Mouse (Mus musculus): ENCODE data around the gene Cdh12. TPM values are rescaled to one million over a fixed set of nuclear protein-coding genes. Genes with fewer than 3 reads are reported as not detected.

The Cdh12 gene
- total and polyA plus RNA-seq, 3 experiments = 0.13 to 0.16 TPM; not detected in 1

GRCm38 (mm10) chr15:20835887-20836286, 386.8 kb downstream of the Cdh12 start:
- H3K4me1 ChIP-seq (ENCODE audit: control insufficient read depth in 1 of 2, insufficient read depth in 2 of 2) = no peaks in the 10 kb centered on the region
- no peak for DNase-seq (ENCODE audit: extremely low read depth)
- no peak overlapping the region for H3K27ac ChIP-seq (ENCODE audit: insufficient read depth, low read depth)
- in situ Hi-C loops (cut with MboI; ENCODE audit: low pct_ligation_motif_present, low pct_unique_long_range_greater_than_20kb, low sequenced_read_pairs) = no loop called here
- dilution Hi-C loops (cut with MboI; ENCODE audit: extremely low pct_ligation_motif_present, extremely low pct_unique_long_range_greater_than_20kb, low sequenced_read_pairs) = no loop called here
- no peaks in the 10 kb centered on the region for H3K27me3 ChIP-seq (replicated peaks)
- no peaks in the 10 kb centered on the region for H3K36me3 ChIP-seq (replicated peaks in 1 of 2; ENCODE audit: control insufficient read depth in 1 of 2, insufficient read depth in 1 of 2, low read length in 1 of 2)
- H3K4me2 ChIP-seq (ENCODE audit: insufficient read depth, low read depth, poor library complexity, severe bottlenecking) = no peak overlapping the region
- H3K4me3 ChIP-seq (replicated peaks in 1 of 3; ENCODE audit: low read depth in 2 of 3, low read length in 2 of 3, poor library complexity in 1 of 3) = no peak overlapping the region
- H3K79me2 ChIP-seq (replicated peaks; ENCODE audit: control insufficient read depth, extremely low read depth, insufficient read depth, poor library complexity, severe bottlenecking) = no peaks in the 10 kb centered on the region
- TF ChIP-seq NRF1 (IDR thresholded peaks at IDR 0.05; ENCODE audit: low read depth, low read length) (no peak), MYC (IDR thresholded peaks at IDR 0.05; ENCODE audit: low read depth, low read length) (no peak), ZNF384 (IDR thresholded peaks at IDR 0.05; ENCODE audit: low read depth, low read length) (no peak), MAZ (IDR thresholded peaks at IDR 0.05; ENCODE audit: low read depth, low read length) (no peak), GABPA (IDR thresholded peaks at IDR 0.05; ENCODE audit: insufficient replicate concordance, low read depth, low read length) (no peak), MAFK (IDR thresholded peaks at IDR 0.05; ENCODE audit: insufficient replicate concordance, low read length) (no peak)
- H3K9ac ChIP-seq (ENCODE audit: insufficient read depth, low read depth) = no peak overlapping the region
- peaks cover 16% of the 10 kb centered on the region for H3K9me3 ChIP-seq (replicated peaks; ENCODE audit: low read length)

- dilution Hi-C loops (cut with MboI; ENCODE audit: extremely low pct_ligation_motif_present, extremely low pct_unique_long_range_greater_than_20kb, low sequenced_read_pairs) = no loop called here
- Histone ChIP-seq H3K4me1 (ENCODE audit: control insufficient read depth in 1 of 2, insufficient read depth in 2 of 2) (no peaks in the 10 kb centered on the region), H3K9me3 (replicated peaks; ENCODE audit: low read length) (peaks cover 16% of the 10 kb centered on the region), H3K9ac (ENCODE audit: insufficient read depth, low read depth) (no peak overlapping the region), H3K4me2 (ENCODE audit: insufficient read depth, low read depth, poor library complexity, severe bottlenecking) (no peak overlapping the region), H3K79me2 (replicated peaks; ENCODE audit: control insufficient read depth, extremely low read depth, insufficient read depth, poor library complexity, severe bottlenecking) (no peaks in the 10 kb centered on the region), H3K27me3 (replicated peaks) (no peaks in the 10 kb centered on the region), H3K4me3 (replicated peaks in 1 of 3; ENCODE audit: low read depth in 2 of 3, low read length in 2 of 3, poor library complexity in 1 of 3) (no peak overlapping the region), H3K36me3 (replicated peaks in 1 of 2; ENCODE audit: control insufficient read depth in 1 of 2, insufficient read depth in 1 of 2, low read length in 1 of 2) (no peaks in the 10 kb centered on the region), H3K27ac (ENCODE audit: insufficient read depth, low read depth) (no peak overlapping the region)
- in situ Hi-C loops (cut with MboI; ENCODE audit: low pct_ligation_motif_present, low pct_unique_long_range_greater_than_20kb, low sequenced_read_pairs) = no loop called here
- TF ChIP-seq EP300 (IDR thresholded peaks at IDR 0.05; ENCODE audit: low read length) = no peak
- DNase-seq (ENCODE audit: extremely low read depth) = no peak
Observed at GRCm38 (mm10) chr15:20836991-20837390, 387.9 kb downstream of the Cdh12 start.

GRCm38 (mm10) chr15:20841479-20841878, 392.4 kb downstream of the Cdh12 start:
- H3K27ac ChIP-seq (ENCODE audit: insufficient read depth, low read depth) = no peak overlapping the region
- dilution Hi-C loops (cut with MboI; ENCODE audit: extremely low pct_ligation_motif_present, extremely low pct_unique_long_range_greater_than_20kb, low sequenced_read_pairs) = no loop called here
- H3K9me3 ChIP-seq (replicated peaks; ENCODE audit: low read length) = peaks cover 24% of the 10 kb centered on the region
- in situ Hi-C loops (cut with MboI; ENCODE audit: low pct_ligation_motif_present, low pct_unique_long_range_greater_than_20kb, low sequenced_read_pairs) = no loop called here
- DNase-seq (ENCODE audit: extremely low read depth) = no peak
- H3K9ac ChIP-seq (ENCODE audit: insufficient read depth, low read depth) = no peak overlapping the region
- H3K4me2 ChIP-seq (ENCODE audit: insufficient read depth, low read depth, poor library complexity, severe bottlenecking) = no peak overlapping the region
- no peaks in the 10 kb centered on the region for H3K4me1 ChIP-seq (ENCODE audit: control insufficient read depth in 1 of 2, insufficient read depth in 2 of 2)
- H3K79me2 ChIP-seq (replicated peaks; ENCODE audit: control insufficient read depth, extremely low read depth, insufficient read depth, poor library complexity, severe bottlenecking) = no peaks in the 10 kb centered on the region
- TF ChIP-seq MAX (IDR thresholded peaks at IDR 0.05; ENCODE audit: low read length) (no peak), MEF2A (IDR thresholded peaks at IDR 0.05; ENCODE audit: borderline replicate concordance, low read depth, low read length) (no peak), RCOR1 (conservative IDR thresholded peaks at IDR 0.05; ENCODE audit: low read depth, low read length) (no peak), PAX5 (IDR thresholded peaks at IDR 0.05; ENCODE audit: low read length) (no peak), UBTF (IDR thresholded peaks at IDR 0.05; ENCODE audit: low read depth, low read length) (no peak), MYC (IDR thresholded peaks at IDR 0.05; ENCODE audit: low read depth, low read length) (no peak), BHLHE40 (IDR thresholded peaks at IDR 0.05; ENCODE audit: low read depth, low read length) (no peak), MAZ (IDR thresholded peaks at IDR 0.05; ENCODE audit: low read depth, low read length) (no peak), KAT2A (IDR thresholded peaks at IDR 0.05; ENCODE audit: insufficient replicate concordance, low read length) (no peak), CHD1 (IDR thresholded peaks at IDR 0.05; ENCODE audit: low read depth, low read length) (no peak), SIN3A (IDR thresholded peaks at IDR 0.05; ENCODE audit: low read length) (no peak), HCFC1 (IDR thresholded peaks at IDR 0.05; ENCODE audit: low read depth, low read length) (no peak)
- no peaks in the 10 kb centered on the region for H3K27me3 ChIP-seq (replicated peaks)
- H3K36me3 ChIP-seq (replicated peaks in 1 of 2; ENCODE audit: control insufficient read depth in 1 of 2, insufficient read depth in 1 of 2, low read length in 1 of 2) = no peaks in the 10 kb centered on the region
- no peak overlapping the region for H3K4me3 ChIP-seq (replicated peaks in 1 of 3; ENCODE audit: low read depth in 2 of 3, low read length in 2 of 3, poor library complexity in 1 of 3)
